Mouse (Mus musculus): Measurements from ENCODE around the gene Rras. TPM values are rescaled to one million over a fixed set of nuclear protein-coding genes. Genes with fewer than 3 reads are reported as not detected.

Gene Rras
- polyA plus RNA-seq (2012; fragmentation: generic; extraction: Trizol) = 56.8 TPM
- long read RNA-seq, experiment 1, transcript Rras-201 (6 exons, 995 nt) = major isoform, 5 of 13 reads
- long read RNA-seq, experiment 1, partial matches to known transcripts = 7 of 13 reads
- long read RNA-seq, experiment 1, other reads (novel, unspliced or antisense) = 1 of 13 reads
- long read RNA-seq, experiment 2 = 0 reads

DNA sequence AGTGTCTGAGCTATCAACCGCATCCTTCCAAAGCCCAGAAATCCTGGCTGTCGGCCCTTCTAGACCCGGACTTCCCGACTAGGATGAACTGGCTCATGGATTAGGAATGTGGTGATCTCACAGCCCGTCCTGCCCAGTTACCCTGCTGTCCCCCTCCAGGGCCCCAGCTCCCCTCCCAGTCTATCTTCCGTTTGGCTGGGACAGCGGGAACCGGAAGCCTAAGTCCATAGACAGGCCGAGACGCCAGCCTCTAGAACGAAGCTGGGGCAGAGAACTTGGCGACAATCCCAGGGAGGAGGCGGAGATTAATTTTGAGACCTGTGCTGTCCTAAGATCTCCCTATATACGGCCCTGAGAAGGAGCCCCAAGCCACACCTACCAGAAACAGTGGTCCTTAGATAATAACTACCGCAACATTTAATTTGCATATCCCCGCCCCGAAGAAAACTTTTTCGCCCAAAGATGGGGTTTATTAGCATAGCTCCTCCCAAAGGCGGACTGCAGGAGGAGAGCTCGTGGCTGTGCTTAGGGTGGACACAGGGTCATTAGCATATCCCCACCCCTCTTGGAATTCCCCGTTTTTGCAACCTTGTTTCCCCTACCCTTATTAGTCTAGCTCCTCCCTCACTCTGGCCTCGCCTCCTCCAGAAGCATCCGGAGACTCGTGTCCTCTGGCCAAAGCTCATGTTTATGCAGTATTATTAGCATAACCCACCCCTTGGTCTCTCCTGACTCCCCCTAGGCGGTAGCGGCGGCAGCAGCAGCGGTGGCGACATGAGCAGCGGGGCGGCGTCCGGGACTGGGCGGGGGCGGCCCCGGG is at the start of gene Rras:
Rras (plus strand) TSS at position 720 of the 820 bp plus-strand sequence.
- peaks cover 9% of the 10 kb centered on the region for H3K36me3 ChIP-seq (ENCODE audit: control insufficient read depth, insufficient read depth)
- H3K79me2 ChIP-seq (ENCODE audit: control insufficient read depth, insufficient read depth) = peaks cover 39% of the 10 kb centered on the region
- peak within 1 kb of the TSS; percentile 67 for H3ac ChIP-seq (ENCODE audit: control insufficient read depth, insufficient read length, low read depth)
- TF ChIP-seq MAX (IDR thresholded peaks at IDR 0.05) (peak; percentile 33), CTCF (IDR thresholded peaks at IDR 0.05; ENCODE audit: control insufficient read depth, insufficient read depth, insufficient read length) (no peak), CEBPB (IDR thresholded peaks at IDR 0.05; ENCODE audit: low read depth) (no peak), USF1 (IDR thresholded peaks at IDR 0.05; ENCODE audit: low read depth) (no peak), FOSL1 (IDR thresholded peaks at IDR 0.05; ENCODE audit: insufficient read depth, low read length, poor library complexity, severe bottlenecking) (no peak), MYOD1 (IDR thresholded peaks at IDR 0.05; ENCODE audit: control insufficient read depth, insufficient read length, low read depth) (no peak), MYOG (IDR thresholded peaks at IDR 0.05; ENCODE audit: control insufficient read depth, extremely low read depth, insufficient read length) (no peak)
- H3K79me3 ChIP-seq (ENCODE audit: low read depth) = peaks cover 26% of the 10 kb centered on the region
- H3K27me3 ChIP-seq (ENCODE audit: control insufficient read depth, insufficient read depth, insufficient read length) = no peaks in the 10 kb centered on the region
- H3K4me3 ChIP-seq (ENCODE audit: insufficient read depth, poor library complexity, severe bottlenecking) = peak within 1 kb of the TSS; percentile 39

DNA sequence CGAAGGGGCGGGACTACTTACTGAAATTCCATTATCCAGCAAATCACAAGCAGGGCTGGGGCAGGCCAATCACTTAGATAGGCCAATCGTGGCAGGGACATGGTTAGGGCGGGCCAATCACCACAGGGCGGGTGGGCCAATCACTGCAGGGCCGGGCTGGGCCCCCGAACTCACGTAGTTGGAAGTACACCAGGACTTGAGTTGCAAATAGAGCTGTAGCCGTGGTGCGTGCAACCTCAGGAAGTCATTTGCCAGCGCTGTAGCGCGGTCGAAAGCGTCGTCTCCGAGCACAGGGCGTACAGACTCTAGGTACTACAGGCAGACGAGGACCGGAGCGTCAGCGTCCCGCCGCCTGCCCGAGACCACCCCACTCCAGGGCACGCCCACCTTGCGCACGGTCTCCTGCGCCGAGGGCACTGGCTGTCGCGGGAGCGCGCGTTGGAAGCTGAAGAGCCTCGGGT is 47.5 kb upstream of the Rras start:
- Histone ChIP-seq H3K4me3 (ENCODE audit: insufficient read depth, poor library complexity, severe bottlenecking) (no peak overlapping the region), H3K79me2 (ENCODE audit: control insufficient read depth, insufficient read depth) (no peaks in the 10 kb centered on the region), H3K27me3 (ENCODE audit: control insufficient read depth, insufficient read depth, insufficient read length) (no peaks in the 10 kb centered on the region), H3K36me3 (ENCODE audit: control insufficient read depth, insufficient read depth) (peaks cover 3% of the 10 kb centered on the region), H3ac (ENCODE audit: control insufficient read depth, insufficient read length, low read depth) (no peak overlapping the region), H3K79me3 (ENCODE audit: low read depth) (no peaks in the 10 kb centered on the region)
- no peak for TF ChIP-seq FOSL1 (IDR thresholded peaks at IDR 0.05; ENCODE audit: insufficient read depth, low read length, poor library complexity, severe bottlenecking)
- no peak for TF ChIP-seq MYOD1 (IDR thresholded peaks at IDR 0.05; ENCODE audit: control insufficient read depth, insufficient read length, low read depth)
- no peak for TF ChIP-seq MAX (IDR thresholded peaks at IDR 0.05)
- TF ChIP-seq USF1 (IDR thresholded peaks at IDR 0.05; ENCODE audit: low read depth) = no peak
- TF ChIP-seq MYOG (IDR thresholded peaks at IDR 0.05; ENCODE audit: control insufficient read depth, extremely low read depth, insufficient read length) = no peak
- no peak for TF ChIP-seq CEBPB (IDR thresholded peaks at IDR 0.05; ENCODE audit: low read depth)
- no peak for TF ChIP-seq CTCF (IDR thresholded peaks at IDR 0.05; ENCODE audit: control insufficient read depth, insufficient read depth, insufficient read length)

DNA sequence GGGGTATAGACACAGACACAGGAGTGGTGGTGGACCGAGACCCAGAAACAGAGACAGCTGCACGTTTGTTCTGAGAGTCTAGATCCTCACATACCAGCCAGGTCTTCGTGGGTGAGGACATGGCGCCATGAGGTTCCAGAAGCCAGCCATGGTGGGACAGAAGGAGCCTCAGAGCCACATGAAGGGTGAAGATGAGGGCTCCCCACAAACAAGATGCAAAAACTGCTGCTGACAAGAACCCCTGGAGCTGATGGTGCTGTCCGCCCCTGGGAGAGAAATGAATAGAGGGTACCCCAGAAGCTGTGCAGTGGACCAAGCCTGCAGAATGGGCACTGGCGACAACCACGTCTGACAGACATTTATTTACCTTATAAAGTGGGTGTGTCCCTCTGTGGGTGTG is 46.6 kb upstream of the Rras start:
- no peak for TF ChIP-seq CEBPB (IDR thresholded peaks at IDR 0.05; ENCODE audit: low read depth)
- TF ChIP-seq MYOD1 (IDR thresholded peaks at IDR 0.05; ENCODE audit: control insufficient read depth, insufficient read length, low read depth) = no peak
- TF ChIP-seq USF1 (IDR thresholded peaks at IDR 0.05; ENCODE audit: low read depth) = no peak
- no peak for TF ChIP-seq MAX (IDR thresholded peaks at IDR 0.05)
- TF ChIP-seq MYOG (IDR thresholded peaks at IDR 0.05; ENCODE audit: control insufficient read depth, extremely low read depth, insufficient read length) = no peak
- no peak for TF ChIP-seq CTCF (IDR thresholded peaks at IDR 0.05; ENCODE audit: control insufficient read depth, insufficient read depth, insufficient read length)
- TF ChIP-seq FOSL1 (IDR thresholded peaks at IDR 0.05; ENCODE audit: insufficient read depth, low read length, poor library complexity, severe bottlenecking) = no peak

DNA sequence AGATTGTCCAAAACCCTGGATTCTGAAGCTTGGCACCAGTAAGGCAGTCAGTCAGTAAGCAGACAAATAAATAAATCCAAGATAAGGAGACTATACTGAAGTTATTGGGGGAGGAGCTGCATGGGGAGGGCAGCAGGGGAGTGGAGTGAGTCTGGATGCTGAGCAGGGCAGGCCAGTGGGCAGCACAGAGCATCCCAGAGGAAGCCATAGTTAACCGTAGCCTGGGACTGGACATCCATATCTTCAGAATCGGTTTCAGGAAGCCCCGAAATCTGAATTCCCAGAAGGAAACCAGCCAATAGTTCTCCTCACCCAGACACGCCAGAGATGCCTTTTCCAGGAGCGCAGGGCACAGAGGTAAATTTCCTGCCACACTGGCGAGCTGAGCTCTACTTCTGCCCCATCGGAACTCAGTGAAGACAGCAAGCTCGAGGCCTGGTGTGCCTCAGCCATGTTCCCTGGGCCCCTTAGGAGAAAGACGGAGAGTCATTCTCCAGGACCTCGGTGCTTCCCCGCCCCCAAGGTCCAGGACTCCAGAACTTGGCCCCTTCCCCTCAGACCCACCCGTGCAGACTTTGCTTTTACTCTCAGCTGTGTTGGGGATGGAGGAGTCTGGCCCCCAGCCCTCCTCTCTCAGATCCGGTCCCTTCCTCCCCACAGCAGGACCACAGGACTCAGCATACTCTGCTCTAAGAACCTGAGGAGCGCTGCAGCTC is 44.2 kb upstream of the Rras start:
- Histone ChIP-seq H3K36me3 (ENCODE audit: control insufficient read depth, insufficient read depth) (peaks cover 29% of the 10 kb centered on the region), H3K79me3 (ENCODE audit: low read depth) (no peaks in the 10 kb centered on the region), H3K27me3 (ENCODE audit: control insufficient read depth, insufficient read depth, insufficient read length) (no peaks in the 10 kb centered on the region), H3K4me3 (ENCODE audit: insufficient read depth, poor library complexity, severe bottlenecking) (no peak overlapping the region), H3K79me2 (ENCODE audit: control insufficient read depth, insufficient read depth) (no peaks in the 10 kb centered on the region), H3ac (ENCODE audit: control insufficient read depth, insufficient read length, low read depth) (no peak overlapping the region)
- TF ChIP-seq USF1 (IDR thresholded peaks at IDR 0.05; ENCODE audit: low read depth) = no peak

More for the DNA sequence above, 46.6 kb upstream of the Rras start:
- Histone ChIP-seq H3K79me2 (ENCODE audit: control insufficient read depth, insufficient read depth) (no peaks in the 10 kb centered on the region), H3K79me3 (ENCODE audit: low read depth) (no peaks in the 10 kb centered on the region), H3K36me3 (ENCODE audit: control insufficient read depth, insufficient read depth) (peaks cover 11% of the 10 kb centered on the region), H3K27me3 (ENCODE audit: control insufficient read depth, insufficient read depth, insufficient read length) (no peaks in the 10 kb centered on the region), H3ac (ENCODE audit: control insufficient read depth, insufficient read length, low read depth) (no peak overlapping the region), H3K4me3 (ENCODE audit: insufficient read depth, poor library complexity, severe bottlenecking) (no peak overlapping the region)

DNA sequence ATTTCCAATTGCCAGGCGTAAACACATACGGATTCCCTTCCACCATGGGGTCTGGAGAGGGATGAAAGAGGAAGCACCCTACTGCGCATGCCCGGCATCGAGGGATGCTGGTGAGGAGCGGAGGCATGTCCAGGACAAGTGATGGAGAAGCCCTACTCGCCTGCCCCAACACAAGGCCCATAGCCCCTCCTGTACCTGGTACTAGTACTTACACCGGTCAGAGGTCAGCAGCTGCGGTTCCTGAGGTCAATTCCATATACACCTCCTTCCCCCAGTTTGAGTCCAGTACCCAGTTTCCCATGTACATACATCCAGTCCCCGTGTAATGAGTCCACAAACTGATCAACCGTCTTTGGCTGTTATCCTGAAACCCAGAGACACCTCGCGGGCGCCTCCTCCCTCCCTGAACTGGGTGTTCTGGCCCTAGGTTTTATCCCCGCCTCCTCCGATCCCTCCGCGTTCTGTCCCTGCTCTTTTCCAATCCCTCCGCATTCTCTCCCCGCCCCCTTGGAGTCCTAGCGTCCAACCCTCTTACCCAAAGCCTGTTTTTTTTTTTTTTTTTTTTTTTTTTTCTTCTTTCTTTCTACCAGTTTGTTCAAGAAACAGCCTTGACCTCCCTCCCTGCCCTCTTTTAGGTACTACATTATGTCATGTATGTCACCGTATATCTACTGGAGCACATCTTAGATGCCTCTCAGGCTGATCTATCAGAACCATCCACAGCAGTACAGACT is 43.2 kb upstream of the Rras start, which contains the start of gene Cpt1c:
Cpt1c (minus strand) TSS at position 469 of the 734 bp plus-strand sequence.
- TF ChIP-seq CTCF (IDR thresholded peaks at IDR 0.05; ENCODE audit: control insufficient read depth, insufficient read depth, insufficient read length) (no peak), CEBPB (IDR thresholded peaks at IDR 0.05; ENCODE audit: low read depth) (no peak), MYOG (IDR thresholded peaks at IDR 0.05; ENCODE audit: control insufficient read depth, extremely low read depth, insufficient read length) (no peak), MYOD1 (IDR thresholded peaks at IDR 0.05; ENCODE audit: control insufficient read depth, insufficient read length, low read depth) (no peak), FOSL1 (IDR thresholded peaks at IDR 0.05; ENCODE audit: insufficient read depth, low read length, poor library complexity, severe bottlenecking) (no peak), MAX (IDR thresholded peaks at IDR 0.05) (no peak), USF1 (IDR thresholded peaks at IDR 0.05; ENCODE audit: low read depth) (no peak)
- Histone ChIP-seq H3ac (ENCODE audit: control insufficient read depth, insufficient read length, low read depth) (peak within 1 kb of the TSS; percentile 42), H3K4me3 (ENCODE audit: insufficient read depth, poor library complexity, severe bottlenecking) (no peak within 1 kb of the TSS), H3K36me3 (ENCODE audit: control insufficient read depth, insufficient read depth) (peaks cover 39% of the 10 kb centered on the region), H3K79me2 (ENCODE audit: control insufficient read depth, insufficient read depth) (peaks cover under 1% of the 10 kb centered on the region), H3K27me3 (ENCODE audit: control insufficient read depth, insufficient read depth, insufficient read length) (no peaks in the 10 kb centered on the region), H3K79me3 (ENCODE audit: low read depth) (no peaks in the 10 kb centered on the region)

All from C2C12 (cell line).